In genomic region chr1:46725266-46725665, GRCm38 (mm10) we compare ENCODE assay signal across 15 mouse cellular contexts.
"Had no signal": no experiment of that assay in that cellular context is flagged by ENCODE, and none has a peak within 500 bp of the region (broad histone marks: within the 10 kb centered on the region; RNA-seq: fewer than 3 reads in every experiment).

No protein-coding gene starts in this region.

- H3K9ac ChIP-seq: limb, embryonic 12.5 days; liver, embryonic 13.5 days; liver, postnatal 0 days; neural tube, embryonic 15.5 days had no signal

- H3K4me3 ChIP-seq: limb, embryonic 12.5 days; liver, embryonic 13.5 days; midbrain, embryonic 10.5 days; myocyte; neural tube, embryonic 15.5 days had no signal

- DNase-seq: layer of hippocampus, postnatal 36 days; liver; liver, embryonic 13.5 days; liver, postnatal 0 days; lung, postnatal 36 days; midbrain, embryonic 14.5 days; right cerebral cortex, adult 18-20 months; right cerebral cortex, postnatal 25 days; thymus, postnatal 36 days had no signal

- H3K36me3 ChIP-seq: limb, embryonic 12.5 days; liver, embryonic 13.5 days; midbrain, embryonic 10.5 days; neural tube, embryonic 15.5 days had no signal

- ATAC-seq: inflammation-experienced regulatory T-cells, adult 6 months; intestine, postnatal 0 days; liver, postnatal 0 days had no signal

- H3K4me2 ChIP-seq: limb, embryonic 12.5 days; liver, embryonic 13.5 days; neural tube, embryonic 15.5 days had no signal

- H3K4me1 ChIP-seq: limb, embryonic 12.5 days; liver, embryonic 13.5 days; midbrain, embryonic 10.5 days; neural tube, embryonic 15.5 days had no signal

- H3K9me3 ChIP-seq: limb, embryonic 12.5 days; liver, embryonic 13.5 days; midbrain, embryonic 10.5 days; neural tube, embryonic 15.5 days had no signal

- H3K27me3 ChIP-seq: limb, embryonic 12.5 days; liver, embryonic 13.5 days; neural tube, embryonic 15.5 days had no signal

- H3K27ac ChIP-seq: limb, embryonic 12.5 days; liver, embryonic 13.5 days; midbrain, embryonic 10.5 days; neural tube, embryonic 15.5 days had no signal
